Mouse (Mus musculus) intestine, embryonic 16.5 days (tissue): ENCODE data around the gene Sim2. TPM values are rescaled to one million over a fixed set of nuclear protein-coding genes. Genes with fewer than 3 reads are reported as not detected.

Experiments used
- ATAC-seq: fragments of 200-750 bp; cut with Nextera tagmentation; 2 replicates; pipeline ENCODE4 v1.8.0; 2017; ENCODE audit warnings: moderate TSS enrichment, moderate library complexity
- H3K27ac ChIP-seq: fragments of 300-500 bp; sonication (generic); 2 replicates; pipeline ENCODE4 v1.5.1; 2014; ENCODE audit warnings: mild to moderate bottlenecking, low read length
- H3K27me3 ChIP-seq: fragments of 300-500 bp; sonication (generic); replicated peaks from 2 replicates; pipeline ENCODE4 v1.6.1; 2014; ENCODE audit warnings: low read length, control low read depth, mixed read lengths; ENCODE audit not compliant: control insufficient read depth, insufficient read depth
- H3K36me3 ChIP-seq: fragments of 300-500 bp; sonication (generic); 2 replicates; pipeline ENCODE4 v1.6.1; 2014; ENCODE audit warnings: low read length, control low read depth; ENCODE audit not compliant: control insufficient read depth, insufficient read depth
- H3K4me1 ChIP-seq: fragments of 300-500 bp; sonication (generic); 2 replicates; pipeline ENCODE4 v1.6.1; 2014; ENCODE audit warnings: low read length, control low read depth, mixed read lengths; ENCODE audit not compliant: control insufficient read depth, insufficient read depth
- H3K4me2 ChIP-seq: fragments of 300-500 bp; sonication (generic); 2 replicates; pipeline ENCODE4 v1.6.1; 2014; ENCODE audit warnings: low read depth, low read length, control low read depth
- H3K4me3 ChIP-seq: fragments of 300-500 bp; sonication (generic); 2 replicates; pipeline ENCODE4 v1.5.1; 2014; ENCODE audit warnings: mild to moderate bottlenecking, low read length
- H3K9ac ChIP-seq: fragments of 300-500 bp; sonication (generic); 2 replicates; pipeline ENCODE4 v1.6.1; 2014; ENCODE audit warnings: low read depth, low read length
- H3K9me3 ChIP-seq: fragments of 300-500 bp; sonication (generic); 2 replicates; pipeline ENCODE4 v1.6.1; 2016; ENCODE audit warnings: low read length, control low read depth; ENCODE audit not compliant: control insufficient read depth
- WGBS: fragments of 180-500 bp; shearing (Covaris S2); extraction: QIAGEN DNeasy Blood & Tissue Kit; methylation state at CpG from one replicate; pipeline ENCODE4 v1.1.7; 2014; 5-methylcytosine and 5-hydroxymethylcytosine counted together
- polyA plus RNA-seq: library from polyadenylated mRNA; unstranded; fragments of >200 nt; fragmentation: Nextera tagmentation; extraction: Ambion mirVana; gene quantifications from 2 replicates; pipeline ENCODE4 v1.2.1, GENCODE M21; 2015

Gene Sim2
- polyA plus RNA-seq, 1 experiment from 2014 or later: not detected

DNA sequence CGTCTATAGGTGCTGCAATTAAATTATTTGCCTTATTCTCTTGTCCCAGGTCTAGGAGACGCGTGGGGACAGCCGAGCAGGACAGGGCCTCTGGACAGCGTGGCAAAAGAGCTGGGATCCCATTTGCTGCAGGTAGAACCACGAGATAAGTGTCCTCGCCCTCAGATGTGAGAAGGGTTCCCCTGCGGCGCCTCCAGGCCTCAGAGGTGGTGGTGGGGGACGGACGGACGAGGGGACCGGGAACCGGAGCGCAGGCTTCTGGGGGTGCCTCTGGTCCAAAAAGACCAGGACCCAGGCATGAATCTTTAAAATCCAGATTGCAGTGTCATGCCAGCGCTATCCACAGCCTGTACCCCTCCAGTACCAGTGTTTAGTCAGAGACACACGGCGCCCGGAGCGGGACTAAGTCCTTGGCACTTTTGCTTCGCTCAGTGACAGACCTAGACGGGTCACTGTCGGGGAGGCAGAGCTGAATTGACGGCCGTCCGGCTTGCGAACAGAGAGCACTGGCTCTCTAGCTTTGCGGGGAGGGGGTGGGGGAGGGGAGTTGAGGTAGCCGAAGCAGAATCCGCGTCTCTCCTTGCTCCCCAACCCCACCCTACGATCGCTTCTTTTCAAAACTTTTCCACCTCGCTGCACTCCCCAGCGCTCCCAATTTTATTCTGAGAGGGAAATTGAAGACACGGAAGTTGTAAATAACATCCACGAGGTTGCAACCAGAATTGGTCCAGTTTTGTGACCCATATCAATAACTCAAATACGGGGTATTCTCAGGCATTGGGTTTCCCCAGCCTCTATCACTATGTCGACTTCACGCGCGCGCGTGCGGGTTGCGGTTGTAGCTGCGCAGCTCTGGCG is 9.7 kb downstream of the Sim2 start:
- WGBS: 2% methylated on average over 48 of the region's 48 CpGs

GRCm38 (mm10) chr16:94095109-94095822 is 10.5 kb downstream of the Sim2 start:
- 1% methylated on average over 26 of the region's 26 CpGs for WGBS
- H3K36me3 ChIP-seq: no peaks in the 10 kb centered on the region
- H3K4me2 ChIP-seq: no peak overlapping the region
- no peak overlapping the region for H3K9ac ChIP-seq
- H3K27ac ChIP-seq: no peak overlapping the region
- H3K27me3 ChIP-seq: peaks cover 69% of the 10 kb centered on the region
- no peak overlapping the region for H3K4me3 ChIP-seq
- no peak for ATAC-seq
- H3K4me1 ChIP-seq: no peaks in the 10 kb centered on the region
- H3K9me3 ChIP-seq: no peaks in the 10 kb centered on the region

More for the DNA sequence above, 9.7 kb downstream of the Sim2 start:
- Histone ChIP-seq H3K4me2 (no peak overlapping the region), H3K27me3 (peaks cover 77% of the 10 kb centered on the region), H3K4me3 (no peak overlapping the region), H3K27ac (no peak overlapping the region), H3K9me3 (no peaks in the 10 kb centered on the region), H3K9ac (no peak overlapping the region), H3K36me3 (no peaks in the 10 kb centered on the region), H3K4me1 (no peaks in the 10 kb centered on the region)
- no peak for ATAC-seq

DNA sequence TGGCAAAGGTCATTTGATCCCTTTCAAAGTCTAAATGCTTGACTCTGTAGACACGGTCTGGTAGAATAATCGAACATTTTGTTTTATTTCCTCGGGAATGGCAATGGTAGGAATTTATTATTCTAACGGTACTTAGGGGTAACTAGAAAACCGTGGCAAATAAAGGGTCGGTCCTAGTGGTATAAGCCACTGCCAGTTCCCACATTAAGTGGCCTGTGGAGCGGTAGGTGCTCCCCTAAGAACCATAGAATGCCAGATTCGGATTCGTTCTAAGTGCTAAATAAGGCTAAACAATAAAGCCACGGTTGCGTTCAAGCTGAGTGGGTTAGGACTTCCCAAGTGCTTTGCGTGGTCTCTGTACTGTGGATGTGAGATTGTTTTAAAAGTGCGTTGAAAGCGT is 11.7 kb downstream of the Sim2 start:
- Histone ChIP-seq H3K4me1 (no peaks in the 10 kb centered on the region), H3K36me3 (no peaks in the 10 kb centered on the region), H3K9me3 (no peaks in the 10 kb centered on the region), H3K4me3 (no peak overlapping the region), H3K27ac (no peak overlapping the region), H3K4me2 (no peak overlapping the region), H3K9ac (no peak overlapping the region), H3K27me3 (peaks cover 57% of the 10 kb centered on the region)
- ATAC-seq: no peak
- WGBS: 4% methylated on average over 14 of the region's 14 CpGs

- ATAC-seq: peak; percentile 71
- Histone ChIP-seq H3K4me3 (no peak overlapping the region), H3K27ac (no peak overlapping the region), H3K4me2 (no peak overlapping the region), H3K9ac (no peak overlapping the region), H3K27me3 (peaks cover 44% of the 10 kb centered on the region), H3K4me1 (no peaks in the 10 kb centered on the region), H3K36me3 (no peaks in the 10 kb centered on the region), H3K9me3 (no peaks in the 10 kb centered on the region)
- 12% methylated on average over 12 of the region's 12 CpGs for WGBS
Measured at GRCm38 (mm10) chr16:94097724-94098455, 13.2 kb downstream of the Sim2 start.

- Histone ChIP-seq H3K36me3 (no peaks in the 10 kb centered on the region), H3K9ac (no peak overlapping the region), H3K27me3 (no peaks in the 10 kb centered on the region; the same call in 1 of the 2 replicates), H3K4me2 (no peak overlapping the region), H3K4me3 (no peak overlapping the region), H3K4me1 (0 out of 2 replicates have a peak, but pooled peaks cover 3% of the 10 kb centered on the region), H3K27ac (no peak overlapping the region), H3K9me3 (no peaks in the 10 kb centered on the region)
- WGBS: 76% methylated on average over 7 of the region's 7 CpGs
- ATAC-seq: no peak
Measured at GRCm38 (mm10) chr16:94113160-94113559, 28.4 kb downstream of the Sim2 start.

GRCm38 (mm10) chr16:94114693-94115092 is 30.0 kb downstream of the Sim2 start:
- ATAC-seq: no peak
- no peak overlapping the region for H3K4me3 ChIP-seq
- H3K9me3 ChIP-seq: no peaks in the 10 kb centered on the region
- no peak overlapping the region for H3K9ac ChIP-seq
- no peak overlapping the region for H3K4me2 ChIP-seq
- H3K27ac ChIP-seq: no peak overlapping the region
- 0 out of 2 replicates have a peak, but pooled peaks cover 3% of the 10 kb centered on the region for H3K4me1 ChIP-seq
- no peaks in the 10 kb centered on the region; the same call in 1 of the 2 replicates for H3K27me3 ChIP-seq
- no peaks in the 10 kb centered on the region for H3K36me3 ChIP-seq
- WGBS: 64% methylated on average over 9 of the region's 9 CpGs

- peak; percentile 73 for ATAC-seq
- 43% methylated on average over 6 of the region's 6 CpGs for WGBS
Measured at GRCm38 (mm10) chr16:94117333-94117732, 32.6 kb downstream of the Sim2 start.

GRCm38 (mm10) chr16:94118394-94118793 is 33.7 kb downstream of the Sim2 start:
- H3K9me3 ChIP-seq: no peaks in the 10 kb centered on the region
- 0 out of 2 replicates have a peak, but pooled peaks cover 3% of the 10 kb centered on the region for H3K4me1 ChIP-seq
- H3K36me3 ChIP-seq: no peaks in the 10 kb centered on the region
- no peak overlapping the region for H3K9ac ChIP-seq
- peaks cover 9% of the 10 kb centered on the region; the same call in 1 of the 2 replicates for H3K27me3 ChIP-seq
- H3K27ac ChIP-seq: no peak overlapping the region
- no peak overlapping the region for H3K4me2 ChIP-seq
- 100% methylated on average over 1 of the region's 1 CpGs for WGBS
- H3K4me3 ChIP-seq: no peak overlapping the region
- no peak for ATAC-seq

More at GRCm38 (mm10) chr16:94117333-94117732, 32.6 kb downstream of the Sim2 start:
- Histone ChIP-seq H3K4me1 (0 out of 2 replicates have a peak, but pooled peaks cover 3% of the 10 kb centered on the region), H3K9me3 (no peaks in the 10 kb centered on the region), H3K4me2 (no peak overlapping the region), H3K9ac (no peak overlapping the region), H3K27me3 (peaks cover 2% of the 10 kb centered on the region; the same call in 1 of the 2 replicates), H3K36me3 (no peaks in the 10 kb centered on the region), H3K4me3 (no peak overlapping the region), H3K27ac (no peak overlapping the region)

DNA sequence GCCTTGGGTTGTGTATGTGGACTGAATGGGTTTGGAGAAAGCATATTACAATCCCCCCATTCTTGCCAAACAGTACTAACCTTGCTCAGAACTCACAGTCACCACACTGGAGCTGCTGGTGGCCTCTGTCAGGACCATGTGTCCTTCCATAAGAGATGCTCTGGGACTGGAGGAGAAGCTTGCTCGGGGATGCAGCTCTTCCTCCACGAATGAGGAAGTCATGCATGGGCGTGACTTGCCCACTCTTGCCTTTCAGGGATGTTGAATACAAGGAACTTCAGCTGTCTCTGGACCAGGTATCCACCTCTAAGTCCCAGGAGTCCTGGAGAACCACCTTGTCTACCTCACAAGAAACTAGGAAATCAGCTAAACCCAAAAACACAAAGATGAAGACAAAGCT is 37.6 kb downstream of the Sim2 start:
- no peak overlapping the region for H3K27ac ChIP-seq
- WGBS: 77% methylated on average over 3 of the region's 3 CpGs
- no peak overlapping the region for H3K4me2 ChIP-seq
- no peak overlapping the region for H3K4me3 ChIP-seq
- no peak for ATAC-seq
- H3K27me3 ChIP-seq: peaks cover 49% of the 10 kb centered on the region
- H3K9ac ChIP-seq: no peak overlapping the region
- H3K9me3 ChIP-seq: no peaks in the 10 kb centered on the region
- peaks cover 5% of the 10 kb centered on the region; the same call in 1 of the 2 replicates for H3K4me1 ChIP-seq
- H3K36me3 ChIP-seq: no peaks in the 10 kb centered on the region
